Mouse (Mus musculus): ENCODE measurements around the gene Ndufa6. TPM values are rescaled to one million over a fixed set of nuclear protein-coding genes. Genes with fewer than 3 reads are reported as not detected.

Ndufa6 gene
- total RNA-seq, 2 experiments from 2014 or later = 440 to 476 TPM

DNA sequence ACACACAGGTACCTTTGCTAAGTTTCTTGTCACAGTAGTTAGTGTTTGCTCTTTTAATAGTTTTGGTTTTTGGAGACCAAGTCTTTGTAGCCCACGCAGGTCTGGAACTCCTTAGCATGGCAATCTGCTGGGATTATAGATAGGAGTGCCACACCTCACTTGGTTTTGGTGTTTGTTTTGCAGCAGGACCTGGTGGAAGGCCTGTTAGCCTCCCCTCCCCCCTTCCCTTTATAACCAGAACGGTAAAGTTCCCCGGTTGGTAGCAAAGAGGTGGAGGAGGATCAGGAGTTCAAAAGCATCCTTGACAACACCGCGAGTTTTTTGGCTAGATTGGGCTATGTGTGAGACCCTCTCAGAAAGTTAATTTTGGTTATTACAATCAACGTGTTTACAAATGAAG, 9.2 kb downstream of the Ndufa6 start:
- intact Hi-C loops (cut with DNase I) = loop anchor here (10.0 kb wide), 1 partner anchor 180 kb away; no protein-coding TSS in a partner anchor
- no peak for DNase-seq

DNA sequence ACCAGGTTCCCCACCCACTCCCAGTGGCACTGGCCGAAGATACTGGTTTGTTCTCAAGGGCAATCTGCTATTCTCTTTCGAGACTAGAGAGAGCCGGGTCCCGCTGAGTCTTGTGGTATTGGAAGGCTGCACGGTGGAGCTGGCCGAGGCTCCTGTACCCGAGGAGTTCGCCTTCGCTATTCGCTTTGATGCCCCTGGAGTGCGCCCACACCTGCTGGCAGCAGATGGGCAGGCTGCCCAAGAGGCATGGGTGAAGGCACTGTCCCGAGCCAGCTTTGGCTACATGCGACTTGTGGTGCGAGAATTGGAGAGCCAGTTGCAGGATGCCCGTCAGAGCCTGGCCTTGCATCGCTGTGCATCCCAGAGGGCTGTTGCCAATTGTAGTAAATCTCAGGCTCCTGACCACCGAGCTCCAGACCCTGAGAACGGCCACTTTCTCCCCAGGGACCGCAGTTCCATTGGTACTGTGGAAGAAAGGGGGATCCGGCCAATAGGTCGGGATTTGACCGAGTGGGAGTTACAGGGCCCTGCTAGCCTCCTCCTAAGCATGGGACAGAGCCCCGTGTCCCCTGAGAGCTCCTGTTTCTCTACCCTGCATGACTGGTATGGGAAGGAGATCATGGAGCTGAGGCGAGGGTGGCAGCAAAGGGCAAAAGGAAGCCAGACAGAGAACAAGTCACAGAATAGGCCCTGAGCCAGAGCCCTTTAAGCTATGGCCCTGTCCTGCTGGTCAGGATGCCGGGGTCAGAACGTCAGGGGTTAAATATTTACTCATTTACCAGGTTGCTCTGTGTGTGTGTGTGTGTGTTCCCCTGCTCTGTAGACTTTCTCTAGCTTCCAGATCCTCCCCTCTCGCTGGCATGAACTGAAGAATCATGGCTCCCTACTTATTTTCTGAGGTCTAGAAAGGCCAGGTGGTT, 10.5 kb downstream of the Ndufa6 start:
- intact Hi-C loops (cut with DNase I) = loop anchor here (10.0 kb wide), 1 partner anchor 179 kb away; no protein-coding TSS in a partner anchor
- DNase-seq = no peak

DNA sequence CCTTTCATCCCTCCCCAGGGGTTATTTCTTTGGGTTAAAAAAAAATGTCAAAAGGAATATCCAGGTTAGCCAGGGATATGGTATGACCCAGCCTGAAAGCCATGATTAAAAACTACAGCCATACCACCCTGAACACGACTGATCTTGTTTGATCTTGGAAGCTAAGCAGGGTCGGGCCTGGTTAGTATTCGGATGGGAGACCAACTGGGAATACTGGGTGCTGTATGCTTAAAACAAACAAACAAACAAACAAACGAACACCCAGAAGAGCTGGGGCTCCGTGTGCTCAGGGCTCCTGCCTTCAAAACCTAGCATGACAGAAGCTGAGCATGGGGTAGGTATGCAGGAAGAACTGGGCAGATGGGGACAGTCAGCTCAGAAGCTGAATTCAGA, 11.6 kb downstream of the Ndufa6 start:
- DNase-seq = no peak
- intact Hi-C loops (cut with DNase I) = loop anchor here (10.0 kb wide), 1 partner anchor 178 kb away; no protein-coding TSS in a partner anchor

DNA sequence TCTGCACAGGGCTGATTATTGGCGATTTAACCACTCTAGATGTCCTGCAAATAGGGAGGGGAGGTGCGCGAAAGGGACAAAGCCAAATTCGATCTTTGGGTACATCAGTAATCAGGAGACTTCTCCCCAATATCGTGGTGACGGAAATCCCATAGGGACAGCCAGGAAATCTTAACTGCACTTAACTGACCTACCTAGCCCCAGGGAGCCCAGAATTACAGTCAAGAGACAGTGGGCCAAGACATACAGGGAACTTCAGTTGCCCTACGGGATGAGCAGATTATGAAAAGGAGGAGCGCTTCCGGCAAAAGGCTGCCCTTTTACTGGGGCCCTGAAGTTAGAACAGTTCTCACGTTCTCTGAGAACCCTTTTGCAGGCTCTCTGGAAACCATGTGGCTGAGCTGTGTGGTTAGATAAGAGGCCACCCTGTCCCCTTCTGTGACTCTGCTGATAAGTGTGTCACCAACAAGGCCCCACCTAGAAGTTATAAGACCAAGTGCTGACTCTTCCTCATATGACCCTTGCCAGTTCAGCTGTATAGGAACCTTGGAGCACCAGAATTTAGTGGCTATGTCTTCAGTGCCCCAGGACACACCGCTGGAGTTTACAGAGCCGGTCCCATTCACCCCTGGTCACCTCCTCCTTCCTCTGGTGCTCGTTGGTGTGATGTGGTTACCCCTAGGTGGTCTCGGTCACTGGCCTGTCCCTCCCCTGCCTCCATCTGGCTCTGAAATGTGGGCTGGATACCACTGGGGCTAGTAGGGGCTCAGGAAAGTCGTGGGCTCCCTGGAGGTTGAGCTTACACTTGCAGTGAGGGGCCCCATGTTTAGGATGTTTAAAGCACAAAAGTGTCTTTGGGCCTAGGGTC, 12.2 kb downstream of the Ndufa6 start:
- intact Hi-C loops (cut with DNase I) = loop anchor here (10.0 kb wide), 1 partner anchor 177 kb away; no protein-coding TSS in a partner anchor
- no peak for DNase-seq

DNA sequence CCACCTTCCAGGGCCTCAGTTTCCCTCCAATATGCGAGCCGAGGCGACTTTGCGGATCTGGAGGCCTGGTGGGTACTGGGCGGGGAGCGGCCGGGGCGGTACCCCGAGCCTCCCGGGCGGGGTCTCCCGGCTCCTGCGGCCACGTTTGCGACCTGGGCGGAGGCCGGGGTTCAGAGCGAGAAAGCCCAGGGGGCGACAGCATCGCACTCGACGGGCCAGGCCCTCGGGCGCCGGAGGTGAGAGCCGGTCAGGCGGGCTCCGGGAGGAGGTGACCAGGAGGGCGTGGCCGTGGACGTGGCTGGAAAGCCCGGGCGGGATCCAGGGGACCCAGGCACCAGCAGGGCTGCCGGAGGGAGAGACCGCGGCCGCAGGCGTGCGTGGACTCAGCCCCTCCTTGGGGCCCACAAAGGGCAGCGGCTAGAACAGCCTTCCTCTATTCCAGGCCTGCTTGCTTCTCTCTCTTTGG, 13.1 kb downstream of the Ndufa6 start:
- DNase-seq = peak; percentile 52 to 57
- intact Hi-C loops (cut with DNase I) = loop anchor here (10.0 kb wide), 1 partner anchor 176 kb away; no protein-coding TSS in a partner anchor

DNA sequence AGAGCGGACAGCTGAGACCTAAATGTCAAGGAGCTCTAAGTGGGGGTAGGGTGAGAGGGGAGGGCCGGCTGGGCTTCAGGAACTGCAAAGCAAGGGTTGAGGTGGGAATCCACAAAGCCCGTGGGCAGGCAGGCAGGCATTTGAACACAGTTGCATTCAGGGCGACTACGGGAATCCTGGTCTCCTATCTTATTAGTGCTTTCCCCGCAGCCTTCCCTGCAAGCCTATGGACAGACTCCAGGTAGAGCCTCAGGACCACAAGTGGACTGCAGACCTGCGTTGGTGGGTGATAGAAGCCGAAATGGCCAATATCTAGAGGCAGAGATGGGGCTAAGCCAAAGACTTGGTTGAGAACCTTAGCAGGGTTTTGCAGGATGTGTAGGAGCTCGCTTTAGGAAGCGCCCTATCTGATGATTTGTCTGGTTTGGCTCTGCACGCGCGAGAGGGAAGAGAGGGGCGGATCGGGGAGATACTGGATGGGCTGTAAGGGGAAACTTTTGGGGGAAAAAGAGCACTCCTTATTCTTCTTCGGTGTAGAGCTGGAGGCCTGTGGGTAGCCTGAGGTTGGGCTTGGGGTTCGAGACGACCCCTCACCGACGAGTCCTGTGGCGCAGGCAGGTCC, 13.6 kb downstream of the Ndufa6 start:
- DNase-seq = no peak
- intact Hi-C loops (cut with DNase I) = loop anchor here (10.0 kb wide), 1 partner anchor 176 kb away; no protein-coding TSS in a partner anchor

DNA sequence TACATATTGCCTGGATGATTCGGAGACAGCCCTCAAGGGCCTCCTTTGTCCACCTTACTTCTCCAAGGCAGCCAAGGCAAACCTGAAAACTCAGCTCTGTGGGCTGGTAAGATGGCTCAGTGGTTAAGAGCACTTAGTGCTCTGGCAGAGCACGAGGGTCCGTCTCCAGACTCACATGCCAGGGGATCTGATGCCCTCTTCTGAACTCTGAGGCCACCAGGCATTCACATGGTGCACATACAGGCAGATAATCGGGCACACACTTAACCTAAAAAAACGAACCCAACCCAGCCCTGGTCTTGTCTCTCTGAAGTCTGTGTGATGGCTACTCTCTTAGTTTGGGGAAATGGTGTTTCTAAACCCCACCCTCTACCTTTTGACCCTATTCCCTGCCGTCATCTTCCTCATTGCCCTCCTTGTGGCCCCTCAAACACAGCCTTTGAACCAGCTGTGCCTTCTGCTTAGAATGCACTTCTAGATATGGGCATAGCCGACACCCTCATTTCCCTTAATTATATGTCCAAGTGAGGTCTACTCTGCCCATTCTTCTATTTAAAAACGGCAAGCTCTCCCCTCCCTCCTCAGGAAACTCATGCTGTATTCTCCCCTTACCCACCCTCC, 14.4 kb downstream of the Ndufa6 start:
- intact Hi-C loops (cut with DNase I) = loop anchor here (10.0 kb wide), 1 partner anchor 175 kb away; no protein-coding TSS in a partner anchor
- DNase-seq = no peak

DNA sequence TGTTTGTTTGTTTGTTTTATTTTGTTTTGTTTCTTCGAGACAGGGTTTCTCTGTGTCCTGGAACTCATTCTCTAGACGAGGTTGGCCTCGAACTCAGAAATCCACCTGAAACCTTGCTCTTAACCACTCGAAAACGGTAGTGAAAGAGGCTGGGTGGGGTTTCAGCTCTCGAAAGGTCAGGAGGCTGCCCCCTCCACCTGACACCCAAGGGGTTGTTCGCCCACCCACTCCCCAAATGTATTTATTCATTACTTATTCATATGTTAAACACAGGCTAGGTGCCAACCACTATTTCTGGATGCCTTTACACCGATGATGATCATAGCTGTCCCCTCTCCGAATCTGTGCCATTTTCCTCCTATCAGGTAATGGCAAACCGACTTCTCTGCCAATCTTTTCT, 15.0 kb downstream of the Ndufa6 start:
- DNase-seq = no peak
- intact Hi-C loops (cut with DNase I) = no loop called here

DNA sequence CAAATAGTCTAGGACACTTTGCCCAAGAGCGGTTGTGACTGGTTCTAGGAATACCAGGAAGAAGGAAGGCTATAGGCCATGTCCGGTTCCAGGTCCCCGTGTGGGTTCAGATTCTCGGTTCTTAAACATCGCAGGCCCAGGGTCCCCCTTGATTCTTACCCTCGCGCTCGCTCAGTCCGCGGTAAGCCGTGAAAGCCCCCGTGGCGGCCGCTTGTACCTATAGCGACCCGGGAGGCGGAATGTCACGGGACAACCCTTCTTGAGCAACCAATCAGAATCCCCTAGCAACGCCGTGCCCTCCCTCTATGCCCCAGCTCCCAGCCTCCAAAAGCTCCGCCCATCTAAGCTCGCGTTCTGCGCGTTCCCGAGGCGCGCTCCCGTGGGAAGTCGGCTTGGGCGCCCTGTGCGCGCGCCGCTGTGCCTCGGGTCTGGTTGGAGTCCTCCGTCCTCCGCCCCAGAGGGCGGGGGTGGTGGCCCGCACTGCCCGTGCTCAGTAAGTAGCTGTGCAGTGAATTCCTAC, 15.5 kb downstream of the Ndufa6 start, which contains the start of the genes Naga, Pheta2 and Smdt1:
Gene Naga (minus strand): TSS at position 333 of the 520 bp plus-strand sequence.
Gene Pheta2 (plus strand): TSS at position 350 of the 520 bp plus-strand sequence.
Gene Smdt1 (plus strand): TSS at position 367 of the 520 bp plus-strand sequence.
- intact Hi-C loops (cut with DNase I) = no loop called here
- peak; percentile 95 to 97 for DNase-seq

DNA sequence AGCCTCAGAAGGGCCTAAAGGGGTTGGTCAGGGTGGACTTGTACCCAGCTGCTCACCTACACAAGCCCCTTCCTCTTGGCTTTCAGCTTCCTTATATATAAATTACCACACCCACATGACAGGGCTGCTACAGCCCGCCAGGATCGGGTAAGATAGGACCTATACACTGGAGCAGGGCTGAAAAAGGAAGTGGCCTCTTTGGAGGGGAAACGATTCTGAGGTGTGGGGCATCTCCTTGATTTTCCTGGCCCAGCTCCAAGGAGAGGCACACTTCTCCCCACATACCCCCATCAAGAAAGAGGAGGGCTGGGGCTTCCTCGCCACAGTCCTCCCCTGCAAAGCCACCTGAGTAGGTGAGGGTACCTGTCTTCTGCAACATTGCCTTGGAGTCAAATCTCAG, 16.2 kb downstream of the Ndufa6 start:
- intact Hi-C loops (cut with DNase I) = no loop called here
- no peak for DNase-seq

DNA sequence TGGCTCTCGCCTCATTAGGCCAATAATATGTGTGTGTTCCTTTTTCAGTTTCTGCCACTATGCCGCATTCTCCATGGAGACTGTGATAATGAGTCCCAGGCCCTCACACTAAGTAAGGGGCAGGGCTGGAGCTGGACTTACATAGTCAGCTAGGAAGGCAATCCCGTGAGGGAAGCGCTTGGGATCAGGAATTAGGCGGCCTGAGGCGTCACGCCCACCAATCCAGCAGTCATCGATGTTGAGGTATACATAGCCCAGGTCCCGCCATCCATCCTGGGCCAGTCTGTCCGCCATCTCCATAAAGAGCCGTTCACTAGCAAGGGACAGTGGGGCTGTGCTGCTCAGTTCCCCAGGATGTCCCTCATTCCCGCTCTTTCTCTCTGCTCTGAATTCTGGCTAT, 17.5 kb downstream of the Ndufa6 start:
- intact Hi-C loops (cut with DNase I) = no loop called here
- DNase-seq = no peak

DNA sequence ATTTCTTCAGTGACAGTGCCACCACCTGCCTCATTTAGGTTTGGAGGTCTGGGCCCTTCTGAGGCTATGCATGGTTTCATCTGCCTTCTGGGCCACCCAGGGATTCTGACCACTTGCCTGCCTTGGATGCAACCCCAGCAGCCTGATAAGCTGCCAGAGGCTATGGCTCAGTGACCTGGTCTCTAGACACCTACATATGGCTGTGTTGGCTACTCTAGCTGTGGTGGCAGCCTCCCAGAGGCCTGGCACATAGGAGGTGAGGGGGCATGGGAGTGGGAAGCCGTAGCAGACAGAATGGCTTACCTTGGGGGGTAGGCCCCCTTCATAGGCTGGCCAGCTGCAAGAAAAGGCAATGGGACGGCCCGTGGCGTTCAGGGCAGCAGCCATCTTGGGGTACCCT, 18.9 kb downstream of the Ndufa6 start:
- no peak for DNase-seq
- intact Hi-C loops (cut with DNase I) = no loop called here

DNA sequence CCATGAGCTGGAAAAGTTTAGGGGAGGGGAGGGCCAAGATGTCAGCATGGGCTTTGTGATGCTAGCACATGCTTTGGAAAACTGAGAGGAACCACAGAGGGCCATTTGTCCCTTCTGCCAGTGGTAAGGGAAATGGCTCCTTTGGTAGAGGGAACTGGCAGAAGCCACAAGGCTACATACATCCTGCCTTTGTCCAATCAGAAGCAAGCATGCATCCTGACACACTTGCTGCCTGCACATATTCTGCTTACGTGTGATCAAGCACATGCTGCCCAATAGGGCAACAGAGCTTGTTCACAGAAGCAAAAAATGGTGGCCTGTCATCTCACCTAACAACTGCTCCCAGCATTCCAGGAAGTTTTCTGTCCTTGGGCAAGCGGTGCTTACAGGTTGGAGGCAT, 28.7 kb downstream of the Ndufa6 start:
- DNase-seq = no peak
- intact Hi-C loops (cut with DNase I) = no loop called here

DNA sequence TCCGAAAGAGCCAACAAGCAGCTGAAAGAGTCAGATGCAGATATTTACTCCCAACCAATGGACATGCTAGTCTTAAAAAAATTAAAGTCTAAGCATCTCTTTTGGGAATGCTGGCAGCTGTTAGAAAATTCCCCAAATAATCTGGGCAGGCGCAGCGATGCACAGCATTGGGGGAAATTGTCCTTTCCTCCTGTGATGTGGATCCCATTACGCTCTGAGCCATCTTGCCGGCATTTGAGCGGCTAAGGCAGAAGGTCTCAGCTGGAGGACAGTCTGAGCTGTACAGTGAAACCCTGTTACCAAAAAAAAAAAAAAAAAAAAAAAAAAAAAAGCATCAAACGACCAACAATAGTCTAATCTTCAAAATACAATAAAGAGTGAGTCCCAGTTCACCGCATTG, 31.9 kb downstream of the Ndufa6 start:
- DNase-seq = no peak
- intact Hi-C loops (cut with DNase I) = no loop called here

DNA sequence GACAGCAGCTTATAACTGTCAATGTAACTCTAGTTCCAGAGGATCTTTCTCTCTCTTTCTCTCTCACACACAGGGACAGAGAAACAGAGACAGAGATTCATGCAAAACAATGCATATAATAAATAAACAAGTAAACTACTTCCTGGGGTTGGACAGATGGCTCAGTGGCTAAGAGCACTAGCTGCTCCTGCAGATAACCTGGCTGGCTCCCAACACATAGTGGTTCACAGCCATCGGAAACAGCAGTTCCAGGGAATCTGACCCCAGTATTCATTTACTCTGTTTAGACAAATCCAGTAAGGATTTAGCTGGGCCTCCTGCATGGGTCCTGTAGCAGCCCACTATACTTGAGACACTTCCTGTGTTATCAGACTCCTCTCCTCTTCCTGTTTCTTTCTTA, 34.5 kb downstream of the Ndufa6 start:
- intact Hi-C loops (cut with DNase I) = no loop called here
- no peak for DNase-seq

DNA sequence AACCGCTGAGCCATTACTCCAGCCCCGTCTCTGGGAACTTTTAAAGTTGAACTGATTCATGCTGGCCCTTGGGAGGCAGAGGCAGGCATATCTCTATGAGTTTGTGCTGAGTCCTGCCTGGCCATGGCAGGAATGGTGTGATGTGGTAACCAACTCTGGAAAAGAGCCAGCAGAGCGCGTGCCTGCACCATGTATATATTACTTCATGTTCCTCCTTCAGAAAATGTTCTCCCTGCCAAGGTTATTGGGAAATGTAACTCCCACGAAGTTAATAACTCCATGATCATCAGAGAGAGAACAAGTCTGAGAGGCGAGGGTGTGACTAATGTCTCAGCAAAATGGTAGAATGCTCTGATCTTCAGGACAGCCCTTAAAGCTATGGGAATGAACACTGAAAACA, 36.3 kb downstream of the Ndufa6 start:
- DNase-seq = no peak
- intact Hi-C loops (cut with DNase I) = no loop called here

DNA sequence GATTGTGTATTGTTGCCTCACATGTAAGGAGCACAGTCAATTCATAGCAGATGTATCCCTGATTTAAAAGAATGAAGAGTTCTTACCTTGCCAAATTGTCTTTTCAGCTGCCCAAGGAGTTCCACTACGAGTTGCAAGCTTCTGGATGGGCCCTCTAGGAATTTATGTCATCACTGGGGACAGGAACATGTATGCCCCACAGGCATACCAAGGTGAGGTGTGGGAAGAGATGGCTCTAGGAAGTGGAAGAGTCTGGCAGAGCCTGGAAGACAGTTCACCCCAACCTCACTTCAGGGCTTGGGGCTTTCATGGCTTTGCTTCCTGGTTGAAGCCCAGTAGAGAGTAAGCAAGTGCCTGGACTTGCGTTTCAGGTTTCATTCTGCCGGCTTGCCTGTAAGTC, 45.7 kb downstream of the Ndufa6 start:
- intact Hi-C loops (cut with DNase I) = no loop called here
- DNase-seq = no peak

DNA sequence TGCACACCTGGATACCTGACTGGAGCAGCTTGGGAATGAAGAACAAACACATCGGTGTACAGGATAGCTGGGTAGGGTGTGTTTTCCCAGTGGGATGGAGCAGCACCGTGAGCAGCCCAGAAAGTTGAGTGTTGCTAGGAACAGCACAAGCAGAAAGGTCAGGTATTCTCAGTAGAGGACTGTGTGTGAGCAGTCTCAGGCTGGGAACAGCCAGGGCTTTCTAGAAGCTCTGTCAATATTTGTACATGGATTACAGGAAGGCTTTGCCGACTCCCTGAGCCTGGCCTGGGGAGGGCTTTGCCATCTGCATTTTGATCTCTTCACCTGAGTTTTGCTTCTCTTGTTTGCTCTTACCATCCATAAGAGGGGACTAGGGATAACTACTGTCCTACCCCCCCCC, 47.0 kb downstream of the Ndufa6 start:
- no peak for DNase-seq
- intact Hi-C loops (cut with DNase I) = no loop called here

Measured in gastrocnemius, postnatal 36 days (tissue).